Mouse (Mus musculus): ENCODE data around the gene Fbxo11. TPM values are rescaled to one million over a fixed set of nuclear protein-coding genes. Genes with fewer than 3 reads are reported as not detected.

Gene Fbxo11
- polyA plus RNA-seq (2015; fragmentation: Nextera tagmentation; extraction: Ambion mirVana), result 9.7 and 10.0 TPM in 2 replicates

- no peaks in the 10 kb centered on the region for H3K36me3 ChIP-seq (ENCODE audit: control insufficient read depth, insufficient read depth)
- H3K4me1 ChIP-seq (ENCODE audit: control insufficient read depth, insufficient read depth, low read length), result peaks cover 14% of the 10 kb centered on the region
- H3K9ac ChIP-seq (ENCODE audit: low read length), result peak within 1 kb of the TSS; percentile 93
- under 1% methylated on average over 75 of the region's 112 CpGs for WGBS
- H3K27ac ChIP-seq (ENCODE audit: low read length), result peak within 1 kb of the TSS; percentile 99
- peak; percentile 26 for ATAC-seq (replicated peaks; ENCODE audit: extremely low read depth, insufficient read depth, low FRiP score)
- H3K9me3 ChIP-seq (replicated peaks; ENCODE audit: control insufficient read depth, low read length), result no peaks in the 10 kb centered on the region; the same call in 1 of the 2 replicates
- no peaks in the 10 kb centered on the region for H3K27me3 ChIP-seq (ENCODE audit: control insufficient read depth, insufficient read depth, low read length)
- peak within 1 kb of the TSS; percentile 81 for H3K4me3 ChIP-seq (ENCODE audit: low read length)
- peak within 1 kb of the TSS; percentile 84 for H3K4me2 ChIP-seq (ENCODE audit: low read depth, low read length)
Measured at GRCm38 (mm10) chr17:88065031-88065800, at the start of gene Fbxo11. Gene Fbxo11 (minus strand): TSS chr17:88065291.

- 93% methylated on average over 10 of the region's 10 CpGs for WGBS
- no peak overlapping the region for H3K27ac ChIP-seq (ENCODE audit: low read length)
- H3K9ac ChIP-seq (ENCODE audit: low read length), result no peak overlapping the region
- no peak for ATAC-seq (replicated peaks; ENCODE audit: extremely low read depth, insufficient read depth, low FRiP score)
- H3K36me3 ChIP-seq (ENCODE audit: control insufficient read depth, insufficient read depth), result no peaks in the 10 kb centered on the region
- H3K9me3 ChIP-seq (replicated peaks; ENCODE audit: control insufficient read depth, low read length), result 0 out of 2 replicates have a peak, but pooled peaks cover 2% of the 10 kb centered on the region
- no peaks in the 10 kb centered on the region for H3K27me3 ChIP-seq (ENCODE audit: control insufficient read depth, insufficient read depth, low read length)
- H3K4me2 ChIP-seq (ENCODE audit: low read depth, low read length), result no peak overlapping the region
- no peaks in the 10 kb centered on the region for H3K4me1 ChIP-seq (ENCODE audit: control insufficient read depth, insufficient read depth, low read length)
- no peak overlapping the region for H3K4me3 ChIP-seq (ENCODE audit: low read length)
Measured at GRCm38 (mm10) chr17:88113883-88114229, 48.8 kb upstream of the Fbxo11 start.

- Histone ChIP-seq H3K27me3 (ENCODE audit: control insufficient read depth, insufficient read depth, low read length) (no peaks in the 10 kb centered on the region), H3K4me2 (ENCODE audit: low read depth, low read length) (no peak overlapping the region), H3K4me1 (ENCODE audit: control insufficient read depth, insufficient read depth, low read length) (no peaks in the 10 kb centered on the region), H3K9me3 (replicated peaks; ENCODE audit: control insufficient read depth, low read length) (0 out of 2 replicates have a peak, but pooled peaks cover 2% of the 10 kb centered on the region), H3K4me3 (ENCODE audit: low read length) (no peak overlapping the region), H3K9ac (ENCODE audit: low read length) (no peak overlapping the region), H3K36me3 (ENCODE audit: control insufficient read depth, insufficient read depth) (no peaks in the 10 kb centered on the region), H3K27ac (ENCODE audit: low read length) (no peak overlapping the region)
- 71% methylated on average over 12 of the region's 12 CpGs for WGBS
- no peak for ATAC-seq (replicated peaks; ENCODE audit: extremely low read depth, insufficient read depth, low FRiP score)
Measured at GRCm38 (mm10) chr17:88113015-88113882, 48.2 kb upstream of the Fbxo11 start.

- 53% methylated on average over 10 of the region's 10 CpGs for WGBS
- Histone ChIP-seq H3K4me2 (ENCODE audit: low read depth, low read length) (no peak overlapping the region), H3K36me3 (ENCODE audit: control insufficient read depth, insufficient read depth) (no peaks in the 10 kb centered on the region), H3K4me1 (ENCODE audit: control insufficient read depth, insufficient read depth, low read length) (no peaks in the 10 kb centered on the region), H3K27ac (ENCODE audit: low read length) (no peak overlapping the region), H3K27me3 (ENCODE audit: control insufficient read depth, insufficient read depth, low read length) (no peaks in the 10 kb centered on the region), H3K4me3 (ENCODE audit: low read length) (no peak overlapping the region), H3K9me3 (replicated peaks; ENCODE audit: control insufficient read depth, low read length) (0 out of 2 replicates have a peak, but pooled peaks cover 2% of the 10 kb centered on the region), H3K9ac (ENCODE audit: low read length) (no peak overlapping the region)
- no peak for ATAC-seq (replicated peaks; ENCODE audit: extremely low read depth, insufficient read depth, low FRiP score)
Measured at GRCm38 (mm10) chr17:88111865-88112645, 47.0 kb upstream of the Fbxo11 start.

- Histone ChIP-seq H3K36me3 (ENCODE audit: control insufficient read depth, insufficient read depth) (no peaks in the 10 kb centered on the region), H3K4me1 (ENCODE audit: control insufficient read depth, insufficient read depth, low read length) (no peaks in the 10 kb centered on the region), H3K27ac (ENCODE audit: low read length) (no peak overlapping the region), H3K9ac (ENCODE audit: low read length) (no peak overlapping the region), H3K4me2 (ENCODE audit: low read depth, low read length) (no peak overlapping the region), H3K9me3 (replicated peaks; ENCODE audit: control insufficient read depth, low read length) (0 out of 2 replicates have a peak, but pooled peaks cover 2% of the 10 kb centered on the region), H3K27me3 (ENCODE audit: control insufficient read depth, insufficient read depth, low read length) (no peaks in the 10 kb centered on the region), H3K4me3 (ENCODE audit: low read length) (no peak overlapping the region)
- no peak for ATAC-seq (replicated peaks; ENCODE audit: extremely low read depth, insufficient read depth, low FRiP score)
- WGBS, result 82% methylated on average over 12 of the region's 12 CpGs
Measured at GRCm38 (mm10) chr17:88111081-88111796, 46.1 kb upstream of the Fbxo11 start.

- H3K4me1 ChIP-seq (ENCODE audit: control insufficient read depth, insufficient read depth, low read length), result no peaks in the 10 kb centered on the region
- H3K36me3 ChIP-seq (ENCODE audit: control insufficient read depth, insufficient read depth), result no peaks in the 10 kb centered on the region
- H3K4me2 ChIP-seq (ENCODE audit: low read depth, low read length), result no peak overlapping the region
- H3K27ac ChIP-seq (ENCODE audit: low read length), result no peak overlapping the region
- no peak overlapping the region for H3K9ac ChIP-seq (ENCODE audit: low read length)
- ATAC-seq (replicated peaks; ENCODE audit: extremely low read depth, insufficient read depth, low FRiP score), result no peak
- no peaks in the 10 kb centered on the region for H3K27me3 ChIP-seq (ENCODE audit: control insufficient read depth, insufficient read depth, low read length)
- 0 out of 2 replicates have a peak, but pooled peaks cover 2% of the 10 kb centered on the region for H3K9me3 ChIP-seq (replicated peaks; ENCODE audit: control insufficient read depth, low read length)
- 81% methylated on average over 4 of the region's 4 CpGs for WGBS
- no peak overlapping the region for H3K4me3 ChIP-seq (ENCODE audit: low read length)
Measured at GRCm38 (mm10) chr17:88107708-88108107, 42.6 kb upstream of the Fbxo11 start.

- H3K4me1 ChIP-seq (ENCODE audit: control insufficient read depth, insufficient read depth, low read length), result no peaks in the 10 kb centered on the region
- no peak overlapping the region for H3K4me3 ChIP-seq (ENCODE audit: low read length)
- no peak for ATAC-seq (replicated peaks; ENCODE audit: extremely low read depth, insufficient read depth, low FRiP score)
- H3K27ac ChIP-seq (ENCODE audit: low read length), result no peak overlapping the region
- H3K9ac ChIP-seq (ENCODE audit: low read length), result no peak overlapping the region
- H3K4me2 ChIP-seq (ENCODE audit: low read depth, low read length), result no peak overlapping the region
- H3K36me3 ChIP-seq (ENCODE audit: control insufficient read depth, insufficient read depth), result no peaks in the 10 kb centered on the region
- no peaks in the 10 kb centered on the region for H3K27me3 ChIP-seq (ENCODE audit: control insufficient read depth, insufficient read depth, low read length)
- H3K9me3 ChIP-seq (replicated peaks; ENCODE audit: control insufficient read depth, low read length), result 0 out of 2 replicates have a peak, but pooled peaks cover 2% of the 10 kb centered on the region
- WGBS, result 83% methylated on average over 9 of the region's 9 CpGs
Measured at GRCm38 (mm10) chr17:88106365-88106764, 41.3 kb upstream of the Fbxo11 start.

GRCm38 (mm10) chr17:88102597-88102996, 37.5 kb upstream of the Fbxo11 start:
- Histone ChIP-seq H3K9me3 (replicated peaks; ENCODE audit: control insufficient read depth, low read length) (no peaks in the 10 kb centered on the region), H3K27ac (ENCODE audit: low read length) (no peak overlapping the region), H3K27me3 (ENCODE audit: control insufficient read depth, insufficient read depth, low read length) (no peaks in the 10 kb centered on the region), H3K4me2 (ENCODE audit: low read depth, low read length) (no peak overlapping the region), H3K9ac (ENCODE audit: low read length) (no peak overlapping the region), H3K36me3 (ENCODE audit: control insufficient read depth, insufficient read depth) (no peaks in the 10 kb centered on the region), H3K4me3 (ENCODE audit: low read length) (no peak overlapping the region), H3K4me1 (ENCODE audit: control insufficient read depth, insufficient read depth, low read length) (no peaks in the 10 kb centered on the region)
- WGBS, result 51% methylated on average over 7 of the region's 7 CpGs
- no peak for ATAC-seq (replicated peaks; ENCODE audit: extremely low read depth, insufficient read depth, low FRiP score)

Measured in heart, embryonic 16.5 days (tissue).